Mouse (Mus musculus) liver, adult 2 months (tissue): ENCODE data around the gene Tuft1. TPM values are rescaled to one million over a fixed set of nuclear protein-coding genes. Genes with fewer than 3 reads are reported as not detected.
A peak's percentile ranks its signal among the peaks of the same experiment; 100 is the strongest.

Source experiments
- DNase-seq: peaks from one replicate; pipeline ENCODE4 v3.0.0-alpha.2; 2011; ENCODE audit warnings: low read depth, low spot score; ENCODE audit errors: extremely low read depth
- H3K27ac ChIP-seq: fragments of 200-500 bp; replicated peaks from 2 replicates; pipeline ENCODE4 v1.5.1; 2012; ENCODE audit warnings: low read depth, mild to moderate bottlenecking, control low read depth, inconsistent platforms, low read length; ENCODE audit not compliant: insufficient read depth
- H3K27me3 ChIP-seq: fragments of 200-500 bp; 2 replicates; pipeline ENCODE4 v1.6.1; 2012; ENCODE audit warnings: mild to moderate bottlenecking, moderate library complexity, low read length, inconsistent platforms; ENCODE audit not compliant: control insufficient read depth, insufficient read depth
- H3K36me3 ChIP-seq: fragments of 200-500 bp; 2 replicates; pipeline ENCODE4 v1.6.1; 2012; ENCODE audit warnings: low read length, inconsistent platforms; ENCODE audit not compliant: control insufficient read depth, insufficient read depth
- H3K4me1 ChIP-seq: fragments of 200-500 bp; 2 replicates; pipeline ENCODE4 v1.6.1; 2011; ENCODE audit warnings: low read length; ENCODE audit not compliant: control insufficient read depth, insufficient read depth
- H3K4me3 ChIP-seq: fragments of 200-500 bp; 2 replicates; pipeline ENCODE4 v1.5.1; 2011; ENCODE audit warnings: low read depth, mild to moderate bottlenecking, control low read depth, low read length, moderate library complexity; ENCODE audit not compliant: insufficient read depth
- H3K79me2 ChIP-seq: fragments of 200-500 bp; 2 replicates; pipeline ENCODE4 v1.6.1; 2012; ENCODE audit warnings: inconsistent platforms, mild to moderate bottlenecking, low read length, moderate library complexity; ENCODE audit not compliant: control insufficient read depth, insufficient read depth
- H3K9ac ChIP-seq: fragments of 200-500 bp; 2 replicates; pipeline ENCODE4 v1.6.1; 2012; ENCODE audit warnings: low read depth, mild to moderate bottlenecking, control low read depth, inconsistent platforms, low read length
- CTCF ChIP-seq: fragments of 200-500 bp; IDR thresholded peaks from 2 replicates; pipeline ENCODE4 v1.5.1; 2011; ENCODE audit warnings: low read depth, low read length, control low read depth
- POLR2A ChIP-seq: fragments of 200-500 bp; IDR thresholded peaks from 2 replicates; pipeline ENCODE4 v1.6.1; 2011; ENCODE audit warnings: low read length, control low read depth; ENCODE audit not compliant: insufficient read depth; ENCODE audit errors: extremely low read depth
- WGBS: fragments of 180-500 bp; shearing (Covaris S2); methylation state at CpG from one replicate; pipeline ENCODE4 v1.1.7; 2018; 5-methylcytosine and 5-hydroxymethylcytosine counted together
- polyA plus RNA-seq: library from polyadenylated mRNA; depleted of rRNA; stranded (reverse); fragments of >200 nt; gene quantifications from 2 replicates; pipeline ENCODE4 v1.2.3, GENCODE M21; 2012
- total RNA-seq: library from RNA; depleted of rRNA; stranded (reverse); fragments of >200 nt; gene quantifications from 2 replicates; pipeline ENCODE4 v1.2.3, GENCODE M21; 2014

Gene Tuft1
- total and polyA plus RNA-seq, 2 experiments = 2.6 to 7.3 TPM

DNA sequence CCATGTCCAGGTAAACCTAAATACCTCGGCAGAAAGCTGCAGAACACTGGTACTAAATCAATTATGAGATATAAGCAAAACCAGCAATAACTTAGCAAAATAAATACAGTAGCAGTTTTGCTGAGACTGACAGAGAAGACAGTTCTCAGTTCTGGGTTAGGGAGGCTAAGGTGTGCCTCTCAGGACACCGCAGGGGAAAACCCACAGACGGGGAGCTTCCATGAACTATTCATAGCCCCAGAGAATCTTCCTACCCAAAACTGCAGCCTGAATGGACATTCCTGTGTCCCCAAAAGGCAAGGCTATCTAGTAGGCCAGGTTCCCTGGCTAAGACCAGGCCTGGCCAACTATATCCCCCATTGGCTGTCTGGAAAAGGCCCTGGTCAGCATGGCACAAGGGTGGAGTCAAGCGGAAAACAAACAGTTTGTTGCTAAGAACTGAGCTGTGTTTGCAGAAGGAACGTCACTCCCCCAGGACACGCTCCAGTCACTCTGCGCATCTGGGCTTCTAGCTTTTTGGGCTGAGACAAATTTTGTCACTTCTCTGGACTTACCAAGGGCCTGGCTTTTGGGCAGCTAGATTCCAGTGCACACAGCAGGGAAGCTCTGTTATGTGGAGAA, 45.3 kb downstream of the Tuft1 start:
- Histone ChIP-seq H3K4me3 (no peak overlapping the region), H3K79me2 (no peaks in the 10 kb centered on the region), H3K9ac (no peak overlapping the region), H3K4me1 (no peaks in the 10 kb centered on the region), H3K27me3 (no peaks in the 10 kb centered on the region), H3K27ac (no peak overlapping the region), H3K36me3 (peaks cover 12% of the 10 kb centered on the region)
- no peak for TF ChIP-seq POLR2A
- TF ChIP-seq CTCF = no peak
- no peak for DNase-seq
- 80% methylated on average over 7 of the region's 7 CpGs for WGBS

DNA sequence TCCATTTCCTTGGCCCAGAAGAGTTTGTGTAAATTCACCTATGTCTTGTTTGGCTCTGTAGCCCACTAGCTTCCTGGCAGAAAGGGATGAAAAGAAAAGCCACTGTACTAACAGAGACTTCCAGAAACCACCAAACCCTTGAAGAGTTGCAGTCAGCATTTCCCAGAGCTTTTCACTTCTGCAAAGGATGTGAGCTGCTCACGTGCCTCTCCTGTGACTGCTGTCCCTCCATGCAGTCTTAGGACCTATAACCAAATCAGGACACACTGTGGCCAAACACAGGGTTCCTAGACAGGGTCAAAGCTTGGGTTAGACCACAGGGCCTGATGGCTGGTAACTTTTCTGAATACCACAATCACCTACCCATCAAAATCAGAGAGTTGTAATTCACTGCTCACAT, 46.4 kb downstream of the Tuft1 start:
- Histone ChIP-seq H3K79me2 (no peaks in the 10 kb centered on the region), H3K9ac (no peak overlapping the region), H3K27me3 (no peaks in the 10 kb centered on the region), H3K36me3 (peaks cover 12% of the 10 kb centered on the region), H3K27ac (no peak overlapping the region), H3K4me3 (no peak overlapping the region), H3K4me1 (no peaks in the 10 kb centered on the region)
- peak; percentile 33 for DNase-seq
- WGBS = 67% methylated on average over 1 of the region's 1 CpGs
- no peak for TF ChIP-seq POLR2A
- no peak for TF ChIP-seq CTCF

DNA sequence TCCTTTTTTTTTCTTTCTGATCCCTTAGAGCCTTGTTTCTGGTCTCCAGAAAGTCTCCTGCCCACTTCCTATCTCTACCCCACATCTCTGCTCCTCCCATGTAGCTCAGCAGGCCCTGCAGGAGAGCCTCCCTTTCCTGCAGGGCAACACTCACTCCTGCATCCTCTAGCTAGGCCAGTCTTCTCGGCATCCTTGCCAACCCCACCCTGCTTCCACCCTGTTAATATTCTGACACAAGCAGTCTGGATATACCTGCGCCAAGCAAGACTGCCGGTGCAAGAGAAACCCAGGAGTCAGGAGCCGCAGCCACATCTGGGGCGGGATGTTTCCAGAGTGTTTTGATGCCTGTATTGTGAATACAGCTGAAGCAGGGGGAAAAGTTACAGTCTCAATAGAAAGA, 46.8 kb downstream of the Tuft1 start:
- no peaks in the 10 kb centered on the region for H3K79me2 ChIP-seq
- no peak for TF ChIP-seq POLR2A
- TF ChIP-seq CTCF = no peak
- no peaks in the 10 kb centered on the region for H3K4me1 ChIP-seq
- peaks cover 12% of the 10 kb centered on the region for H3K36me3 ChIP-seq
- no peaks in the 10 kb centered on the region for H3K27me3 ChIP-seq
- no peak overlapping the region for H3K27ac ChIP-seq
- no peak overlapping the region for H3K4me3 ChIP-seq
- no peak for DNase-seq
- no peak overlapping the region for H3K9ac ChIP-seq
- 85% methylated on average over 5 of the region's 5 CpGs for WGBS

DNA sequence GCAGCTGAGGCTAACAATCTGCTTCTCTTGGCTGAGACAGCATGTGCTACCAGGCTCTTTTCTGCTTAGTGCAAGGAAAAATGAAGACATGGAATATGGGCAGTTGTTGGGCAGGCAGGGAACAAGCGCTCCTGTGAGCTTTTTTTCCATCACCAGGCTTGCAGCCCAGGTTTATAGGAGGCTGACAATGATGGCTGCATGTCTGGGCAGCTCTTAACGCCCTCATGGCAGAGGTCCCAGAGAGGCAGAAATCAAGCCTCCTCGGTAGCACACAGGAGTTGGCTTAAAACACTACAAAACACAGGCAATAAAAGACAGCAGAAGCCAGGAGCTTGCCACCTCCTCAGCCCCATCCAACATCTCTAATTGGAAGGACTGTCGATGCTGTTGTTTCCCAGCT, 47.3 kb downstream of the Tuft1 start:
- Histone ChIP-seq H3K79me2 (no peaks in the 10 kb centered on the region), H3K27ac (no peak overlapping the region), H3K27me3 (no peaks in the 10 kb centered on the region), H3K9ac (no peak overlapping the region), H3K4me1 (no peaks in the 10 kb centered on the region), H3K36me3 (peaks cover 12% of the 10 kb centered on the region), H3K4me3 (no peak overlapping the region)
- TF ChIP-seq CTCF (no peak), POLR2A (no peak)
- DNase-seq = no peak
- 68% methylated on average over 4 of the region's 4 CpGs for WGBS

DNA sequence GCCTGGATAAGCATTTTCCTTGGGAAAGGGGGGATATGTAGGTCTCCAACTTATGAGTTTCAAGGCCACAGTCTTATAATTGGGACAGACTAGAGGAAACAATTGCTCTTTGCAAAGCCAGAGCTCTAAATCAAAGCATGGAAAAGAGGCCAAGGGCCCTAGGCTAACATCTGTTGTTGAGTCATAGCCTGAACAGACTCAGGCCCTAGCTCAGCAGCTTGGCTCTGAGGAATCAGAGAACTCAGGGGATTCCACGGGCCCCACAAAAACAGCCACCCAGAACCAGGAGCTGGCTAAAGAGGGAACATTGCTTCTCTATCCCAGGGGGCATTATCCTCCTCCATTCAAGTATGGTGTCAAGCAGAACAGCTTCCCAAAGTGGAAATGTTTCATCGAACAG, 48.1 kb downstream of the Tuft1 start:
- peaks cover 9% of the 10 kb centered on the region for H3K36me3 ChIP-seq
- H3K79me2 ChIP-seq = no peaks in the 10 kb centered on the region
- DNase-seq = no peak
- no peaks in the 10 kb centered on the region for H3K27me3 ChIP-seq
- H3K27ac ChIP-seq = no peak overlapping the region
- no peak for TF ChIP-seq CTCF
- no peak for TF ChIP-seq POLR2A
- WGBS = 88% methylated on average over 2 of the region's 2 CpGs
- H3K4me3 ChIP-seq = no peak overlapping the region
- no peaks in the 10 kb centered on the region for H3K4me1 ChIP-seq
- H3K9ac ChIP-seq = no peak overlapping the region

DNA sequence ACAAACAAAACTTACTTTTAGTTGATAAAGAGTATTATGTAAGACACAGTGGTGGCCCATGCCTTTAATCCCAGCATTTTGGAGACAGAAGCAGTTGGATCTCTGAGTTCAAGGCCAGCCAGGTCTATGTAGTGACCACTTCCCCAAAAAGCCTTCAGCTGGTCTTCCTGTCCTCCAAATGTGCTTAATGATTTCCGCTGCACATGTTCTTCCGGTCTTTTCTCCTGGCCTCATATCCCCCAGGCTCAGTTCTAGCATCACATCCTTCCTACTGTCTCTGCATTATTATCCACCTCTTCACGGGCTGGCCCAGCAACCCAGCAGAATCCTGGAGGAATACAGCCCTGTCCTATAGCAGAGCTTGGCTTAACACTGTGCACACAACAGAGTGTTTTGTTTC, 49.1 kb downstream of the Tuft1 start:
- Histone ChIP-seq H3K27ac (no peak overlapping the region), H3K4me1 (no peaks in the 10 kb centered on the region), H3K36me3 (peaks cover 4% of the 10 kb centered on the region), H3K9ac (no peak overlapping the region), H3K4me3 (no peak overlapping the region), H3K79me2 (no peaks in the 10 kb centered on the region), H3K27me3 (no peaks in the 10 kb centered on the region)
- TF ChIP-seq CTCF (no peak), POLR2A (no peak)
- no peak for DNase-seq
- WGBS = 76% methylated on average over 3 of the region's 3 CpGs
